Comparison of ENCODE assay signal across 18 mouse cellular contexts in the genomic region with DNA sequence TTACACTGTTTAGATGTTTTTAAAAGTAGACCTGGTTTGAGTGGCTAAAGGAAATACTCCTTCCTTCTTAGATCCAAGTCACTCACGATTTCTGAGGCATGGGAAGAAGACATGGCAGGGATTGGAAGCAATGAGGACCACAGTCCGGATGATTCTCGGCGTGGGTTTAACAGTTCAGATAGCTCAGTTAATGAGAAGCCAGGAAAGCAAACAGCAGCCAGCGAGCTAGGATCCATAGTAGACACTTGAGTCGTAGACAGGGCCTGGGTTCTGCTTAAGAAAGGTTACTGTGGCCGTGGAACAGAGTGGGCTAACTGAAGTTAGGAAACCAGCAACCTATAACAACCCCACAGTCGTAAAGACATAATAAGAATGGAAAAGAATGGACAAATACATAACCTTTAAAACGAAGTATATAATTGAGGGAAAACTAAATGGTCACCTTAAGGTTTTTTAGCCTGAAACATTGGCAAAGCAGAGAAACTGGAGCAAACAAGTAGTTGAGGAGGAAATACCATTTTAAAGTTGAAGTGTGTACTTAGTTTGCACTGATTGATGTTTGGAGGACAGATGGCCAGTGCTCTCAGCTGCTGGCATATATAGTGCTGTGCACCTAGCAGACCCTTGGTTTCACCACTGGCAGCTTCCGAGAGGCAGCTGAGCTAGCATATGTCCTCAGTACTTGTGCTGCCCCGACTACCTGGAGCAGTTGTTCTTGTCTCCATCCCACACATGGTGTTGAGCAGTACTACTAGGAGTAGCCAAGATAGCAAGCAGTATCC.
A peak's percentile ranks its signal among the peaks of the same experiment; 100 is the strongest.
DNase-seq lines count a peak whose midpoint lies in the region; ATAC-seq and TF ChIP-seq lines count a peak whose summit lies in the region.
"Had no signal": no experiment of that assay in that cellular context is flagged by ENCODE, and none has a peak within 500 bp of the region (broad histone marks: within the 10 kb centered on the region; RNA-seq: fewer than 3 reads in every experiment).

No protein-coding gene starts in this region.

- no peak overlapping the region for H3K27ac ChIP-seq in intestine, embryonic 15.5 days
- H3K27ac ChIP-seq in intestine, postnatal 0 days (ENCODE audit: low read depth, low read length): no peak overlapping the region
- H3K27ac ChIP-seq in bone marrow macrophage, adult 2 months (ENCODE audit: insufficient read depth, low read depth, low read length): peak overlapping the region; percentile 40; the same call in 1 of the 2 replicates
- H3K27ac ChIP-seq in kidney, embryonic 16.5 days (ENCODE audit: low read length): no peak overlapping the region
- H3K27ac ChIP-seq in liver, embryonic 16.5 days (ENCODE audit: low read length): peak overlapping the region; percentile 18
- H3K27ac ChIP-seq: embryonic facial prominence, embryonic 12.5 days; limb, embryonic 13.5 days; midbrain, embryonic 15.5 days had no signal

- no peak overlapping the region for H3K9ac ChIP-seq in intestine, embryonic 15.5 days
- H3K9ac ChIP-seq in intestine, postnatal 0 days (ENCODE audit: low read depth, low read length): no peak overlapping the region
- H3K9ac ChIP-seq in kidney, embryonic 16.5 days (replicated peaks; ENCODE audit: low read length): no peak overlapping the region
- H3K9ac ChIP-seq in liver, embryonic 16.5 days (ENCODE audit: low read depth, low read length): no peak overlapping the region
- H3K9ac ChIP-seq: embryonic facial prominence, embryonic 12.5 days; limb, embryonic 13.5 days; midbrain, embryonic 15.5 days had no signal

- no peak overlapping the region for H3K4me3 ChIP-seq in intestine, embryonic 15.5 days (replicated peaks)
- H3K4me3 ChIP-seq in intestine, postnatal 0 days (ENCODE audit: low read depth, low read length): no peak overlapping the region
- H3K4me3 ChIP-seq in bone marrow macrophage, adult 2 months (ENCODE audit: insufficient read depth, low read length): no peak overlapping the region
- H3K4me3 ChIP-seq in kidney, embryonic 16.5 days (ENCODE audit: low read length): no peak overlapping the region
- no peak overlapping the region for H3K4me3 ChIP-seq in liver, embryonic 16.5 days (ENCODE audit: low read depth, low read length)
- H3K4me3 ChIP-seq: embryonic facial prominence, embryonic 12.5 days; limb, embryonic 13.5 days; megakaryocyte, embryonic 14.5 days; midbrain, embryonic 15.5 days had no signal

- peaks cover 10% of the 10 kb centered on the region for H3K36me3 ChIP-seq in intestine, embryonic 15.5 days
- H3K36me3 ChIP-seq in intestine, postnatal 0 days (ENCODE audit: control insufficient read depth, insufficient read depth): peaks cover 38% of the 10 kb centered on the region
- H3K36me3 ChIP-seq in kidney, embryonic 16.5 days (ENCODE audit: insufficient read depth, low read length): peaks cover 25% of the 10 kb centered on the region
- peaks cover 21% of the 10 kb centered on the region for H3K36me3 ChIP-seq in liver, embryonic 16.5 days (ENCODE audit: control insufficient read depth, insufficient read depth)

- H3K9me3 ChIP-seq in intestine, embryonic 15.5 days: no peaks in the 10 kb centered on the region
- H3K9me3 ChIP-seq in intestine, postnatal 0 days (ENCODE audit: control insufficient read depth): no peaks in the 10 kb centered on the region
- no peaks in the 10 kb centered on the region for H3K9me3 ChIP-seq in kidney, embryonic 16.5 days (ENCODE audit: low read length)
- no peaks in the 10 kb centered on the region for H3K9me3 ChIP-seq in liver, embryonic 16.5 days (replicated peaks; ENCODE audit: control insufficient read depth, low read length)
- H3K9me3 ChIP-seq: embryonic facial prominence, embryonic 12.5 days; limb, embryonic 13.5 days; megakaryocyte, embryonic 14.5 days; midbrain, embryonic 15.5 days had no signal

- ATAC-seq in intestine, embryonic 15.5 days: peak; percentile 63; the same call in 1 of the 2 replicates
- ATAC-seq in intestine, postnatal 0 days: no peak
- peak; percentile 72; the same call in 1 of the 2 replicates for ATAC-seq in kidney, embryonic 16.5 days (ENCODE audit: low FRiP score, low TSS enrichment)
- 0 out of 2 replicates have a peak, but pooled peaks have one; percentile 27 for ATAC-seq in liver, embryonic 16.5 days (ENCODE audit: low read depth)
- ATAC-seq in cerebellum, adult (ENCODE audit: insufficient number of reproducible peaks, low FRiP score, low TSS enrichment): no peak
- ATAC-seq in granulocyte monocyte progenitor cell, adult 5-6 weeks (replicated peaks; ENCODE audit: poor library complexity, severe bottlenecking): no peak
- ATAC-seq: forebrain, embryonic 16.5 days; midbrain, embryonic 15.5 days had no signal

- H3K4me1 ChIP-seq in intestine, embryonic 15.5 days (replicated peaks): no peaks in the 10 kb centered on the region
- H3K4me1 ChIP-seq in intestine, postnatal 0 days (replicated peaks; ENCODE audit: control insufficient read depth, insufficient read depth, low read length): no peaks in the 10 kb centered on the region
- peaks cover 33% of the 10 kb centered on the region for H3K4me1 ChIP-seq in bone marrow macrophage, adult 2 months (ENCODE audit: control insufficient read depth, insufficient read depth, low read length)
- H3K4me1 ChIP-seq in kidney, embryonic 16.5 days (ENCODE audit: insufficient read depth, low read length): 0 out of 2 replicates have a peak, but pooled peaks cover 6% of the 10 kb centered on the region
- H3K4me1 ChIP-seq in liver, embryonic 16.5 days (ENCODE audit: control insufficient read depth, low read depth, low read length): peaks cover 3% of the 10 kb centered on the region
- H3K4me1 ChIP-seq: embryonic facial prominence, embryonic 12.5 days; limb, embryonic 13.5 days; midbrain, embryonic 15.5 days had no signal

- TF ChIP-seq CTCF in intestine, postnatal 0 days (IDR thresholded peaks at IDR 0.05; ENCODE audit: low read depth): no peak
- TF ChIP-seq CTCF in bone marrow macrophage, adult 2 months (IDR thresholded peaks at IDR 0.05; ENCODE audit: low read depth, low read length): no peak

- 67% methylated on average over 11 of the region's 11 CpGs for WGBS in intestine, embryonic 15.5 days
- 52% methylated on average over 11 of the region's 11 CpGs for WGBS in intestine, postnatal 0 days
- WGBS in kidney, embryonic 16.5 days: 83% methylated on average over 11 of the region's 11 CpGs
- WGBS in liver, embryonic 16.5 days (ENCODE audit: insufficient replicate concordance): 76% methylated on average over 11 of the region's 11 CpGs

- H3K4me2 ChIP-seq in intestine, embryonic 15.5 days (replicated peaks): no peak overlapping the region
- H3K4me2 ChIP-seq in intestine, postnatal 0 days (replicated peaks; ENCODE audit: low read depth): no peak overlapping the region
- H3K4me2 ChIP-seq in kidney, embryonic 16.5 days (replicated peaks; ENCODE audit: low read depth, low read length): no peak overlapping the region
- H3K4me2 ChIP-seq in liver, embryonic 16.5 days (ENCODE audit: low read depth, low read length): no peak overlapping the region
- H3K4me2 ChIP-seq: embryonic facial prominence, embryonic 12.5 days; limb, embryonic 13.5 days; midbrain, embryonic 15.5 days had no signal

- no peaks in the 10 kb centered on the region for H3K27me3 ChIP-seq in intestine, embryonic 15.5 days (replicated peaks)
- H3K27me3 ChIP-seq in intestine, postnatal 0 days (replicated peaks; ENCODE audit: control insufficient read depth, insufficient read depth, low read length): no peaks in the 10 kb centered on the region
- no peaks in the 10 kb centered on the region for H3K27me3 ChIP-seq in kidney, embryonic 16.5 days (ENCODE audit: insufficient read depth, low read length)
- H3K27me3 ChIP-seq in liver, embryonic 16.5 days (ENCODE audit: control insufficient read depth, insufficient read depth, low read depth, low read length): no peaks in the 10 kb centered on the region
- H3K27me3 ChIP-seq: CH12.LX; embryonic facial prominence, embryonic 12.5 days; limb, embryonic 13.5 days; megakaryocyte, embryonic 14.5 days; midbrain, embryonic 15.5 days had no signal

- no peak for DNase-seq in urinary bladder, postnatal 14 days (ENCODE audit: low spot score)
- DNase-seq: cerebellum, adult 11-12 months; layer of hippocampus, adult 9-11 months; retina, postnatal 1 day; thymus, postnatal 25 days had no signal

- TF ChIP-seq POLR2A in bone marrow macrophage, adult 2 months (IDR thresholded peaks at IDR 0.05; ENCODE audit: borderline replicate concordance, low read depth, low read length): no peak

Comparison
In these comparisons a context has a peak if more than half of its experiments do, and no peak if none do; other contexts are left out.
1. ATAC-seq: peak in intestine, embryonic 15.5 days (single experiment), kidney, embryonic 16.5 days (single experiment) and liver, embryonic 16.5 days (single experiment); none in intestine, postnatal 0 days (single experiment), cerebellum, adult (single experiment) and granulocyte monocyte progenitor cell, adult 5-6 weeks (single experiment).
2. H3K27ac ChIP-seq: peak in bone marrow macrophage, adult 2 months (single experiment) and liver, embryonic 16.5 days (single experiment); none in intestine, embryonic 15.5 days (single experiment), intestine, postnatal 0 days (single experiment) and kidney, embryonic 16.5 days (single experiment).